28 mouse cellular contexts compared by ENCODE assay signal in genomic region chr3:133328551-133328950, GRCm38 (mm10). TPM values are rescaled to one million over a fixed set of nuclear protein-coding genes. Genes with fewer than 3 reads are reported as not detected.
A peak's percentile ranks its signal among the peaks of the same experiment; 100 is the strongest.
DNase-seq lines count a peak whose midpoint lies in the region; ATAC-seq and TF ChIP-seq lines count a peak whose summit lies in the region.
"Had no signal": no experiment of that assay in that cellular context is flagged by ENCODE, and none has a peak within 500 bp of the region (broad histone marks: within the 10 kb centered on the region; RNA-seq: fewer than 3 reads in every experiment).

No protein-coding gene starts in this region.

- DNase-seq in forebrain, postnatal 0 days: no peak
- DNase-seq in thymus, postnatal 0 days (ENCODE audit: low spot score): peak; percentile 42
- no peak for DNase-seq in thymus, postnatal 14 days
- DNase-seq in induced T-regulatory cell, adult 2 months (ENCODE audit: low read depth): peak; percentile 55
- DNase-seq in gastrocnemius, postnatal 10 days: no peak
- DNase-seq in layer of hippocampus, adult 11-12 months (ENCODE audit: low spot score): no peak
- DNase-seq: adrenal gland, adult 8-10 months; adrenal gland, postnatal 25 days; B cell, adult 2 months; cerebellum, adult 11-12 months; cerebellum, adult 8-10 months; cerebellum, postnatal 10 days; gastrocnemius, postnatal 36 days; heart, postnatal 10 days; heart, postnatal 36 days; kidney, adult 18-20 months had no signal

- H3K36me3 ChIP-seq in forebrain, postnatal 0 days (ENCODE audit: insufficient read depth): 0 out of 2 replicates have a peak, but pooled peaks cover 5% of the 10 kb centered on the region
- no peaks in the 10 kb centered on the region; the same call in 1 of the 2 replicates for H3K36me3 ChIP-seq in forebrain, embryonic 16.5 days (ENCODE audit: control insufficient read depth, insufficient read depth)

- 88% methylated on average over 13 of the region's 13 CpGs for WGBS in forebrain, postnatal 0 days
- WGBS in forebrain, embryonic 16.5 days: 86% methylated on average over 13 of the region's 13 CpGs

- no peak for TF ChIP-seq CTCF in forebrain, postnatal 0 days (IDR thresholded peaks at IDR 0.05; ENCODE audit: low read depth)

- no peaks in the 10 kb centered on the region for H3K9me3 ChIP-seq in forebrain, postnatal 0 days (ENCODE audit: low read length)
- H3K9me3 ChIP-seq in forebrain, embryonic 16.5 days (ENCODE audit: control insufficient read depth, low read length): no peaks in the 10 kb centered on the region
- H3K9me3 ChIP-seq: embryonic facial prominence, embryonic 12.5 days; embryonic facial prominence, embryonic 15.5 days; heart, embryonic 12.5 days; heart, embryonic 15.5 days; hindbrain, embryonic 10.5 days; hindbrain, embryonic 13.5 days had no signal

- no peak overlapping the region for H3K4me3 ChIP-seq in forebrain, postnatal 0 days (ENCODE audit: low read depth, low read length)
- H3K4me3 ChIP-seq in forebrain, embryonic 16.5 days (replicated peaks; ENCODE audit: low read length): no peak overlapping the region
- H3K4me3 ChIP-seq: embryonic facial prominence, embryonic 12.5 days; embryonic facial prominence, embryonic 15.5 days; heart, embryonic 12.5 days; heart, embryonic 15.5 days; hindbrain, embryonic 10.5 days; hindbrain, embryonic 13.5 days had no signal

- H3K9ac ChIP-seq in forebrain, postnatal 0 days: no peak overlapping the region
- H3K9ac ChIP-seq in forebrain, embryonic 16.5 days (replicated peaks; ENCODE audit: low read depth, low read length): no peak overlapping the region
- H3K9ac ChIP-seq: embryonic facial prominence, embryonic 12.5 days; embryonic facial prominence, embryonic 15.5 days; heart, embryonic 12.5 days; heart, embryonic 15.5 days; hindbrain, embryonic 13.5 days had no signal

- 0 out of 2 replicates have a peak, but pooled peaks have one; percentile 12 for ATAC-seq in forebrain, postnatal 0 days
- ATAC-seq in forebrain, embryonic 16.5 days: no peak
- ATAC-seq: activated CD4-positive, CD25-positive, alpha-beta regulatory T cell, adult 4 months; forebrain, embryonic 14.5 days; hindbrain, embryonic 16.5 days; inflammation-experienced regulatory T-cells, adult 6 months; intestine, embryonic 16.5 days had no signal

- H3K27ac ChIP-seq in forebrain, postnatal 0 days (ENCODE audit: low read depth, low read length): no peak overlapping the region
- H3K27ac ChIP-seq in forebrain, embryonic 16.5 days (ENCODE audit: low read length): no peak overlapping the region
- H3K27ac ChIP-seq: embryonic facial prominence, embryonic 12.5 days; embryonic facial prominence, embryonic 15.5 days; heart, embryonic 15.5 days; hindbrain, embryonic 10.5 days; hindbrain, embryonic 13.5 days had no signal

- no peaks in the 10 kb centered on the region for H3K27me3 ChIP-seq in forebrain, postnatal 0 days (ENCODE audit: insufficient read depth, low read length)
- no peaks in the 10 kb centered on the region for H3K27me3 ChIP-seq in forebrain, embryonic 16.5 days (replicated peaks; ENCODE audit: control insufficient read depth, insufficient read depth, low read length)
- H3K27me3 ChIP-seq: embryonic facial prominence, embryonic 12.5 days; embryonic facial prominence, embryonic 15.5 days; heart, embryonic 12.5 days; heart, embryonic 15.5 days; hindbrain, embryonic 13.5 days had no signal

- H3K4me2 ChIP-seq in forebrain, postnatal 0 days (ENCODE audit: low read depth): no peak overlapping the region
- H3K4me2 ChIP-seq in forebrain, embryonic 16.5 days (ENCODE audit: low read length): no peak overlapping the region
- H3K4me2 ChIP-seq: embryonic facial prominence, embryonic 12.5 days; embryonic facial prominence, embryonic 15.5 days; heart, embryonic 12.5 days; heart, embryonic 15.5 days; hindbrain, embryonic 13.5 days had no signal

- no peaks in the 10 kb centered on the region for H3K4me1 ChIP-seq in forebrain, postnatal 0 days (ENCODE audit: insufficient read depth)
- H3K4me1 ChIP-seq in forebrain, embryonic 16.5 days (replicated peaks; ENCODE audit: control insufficient read depth, insufficient read depth, low read length): no peaks in the 10 kb centered on the region
- H3K4me1 ChIP-seq: embryonic facial prominence, embryonic 12.5 days; heart, embryonic 12.5 days; heart, embryonic 15.5 days had no signal

RNA-seq across cellular contexts. Expression of gene Ppa2, which starts 18.6 kb away (rescaled TPM):
- 34.4 and 47.6 TPM in 2 replicates for total RNA-seq in forebrain, postnatal 0 days (2014; rRNA removed)
- polyA plus RNA-seq in forebrain, postnatal 0 days (2015; fragmentation: Nextera tagmentation; extraction: Ambion mirVana): 82.8 and 91.0 TPM in 2 replicates
- 72.1 and 76.9 TPM in 2 replicates for polyA plus RNA-seq in forebrain, embryonic 16.5 days (2015; fragmentation: Nextera tagmentation; extraction: Ambion mirVana)
- polyA plus RNA-seq in thymus, postnatal 0 days (2015; fragmentation: Nextera tagmentation; extraction: Ambion mirVana): 79.3 and 87.2 TPM in 2 replicates
- total RNA-seq in gastrocnemius, postnatal 10 days (2021): 10 to 100 TPM; 51.0 to 51.3 TPM

Comparison
In these comparisons a context has a peak if more than half of its experiments do, and no peak if none do; other contexts are left out.
1. DNase-seq: peak in thymus, postnatal 0 days (single experiment) and induced T-regulatory cell, adult 2 months (single experiment); none in forebrain, postnatal 0 days (single experiment), thymus, postnatal 14 days (single experiment), gastrocnemius, postnatal 10 days (single experiment) and layer of hippocampus, adult 11-12 months (single experiment).